Mouse (Mus musculus): ENCODE data around the gene Wdr49.
A peak's percentile ranks its signal among the peaks of the same experiment; 100 is the strongest.
"Not testable (repeated sequence)": the region's sequence is repeated elsewhere in the genome, so short reads cannot be mapped to it uniquely, and the experiment has no call there.

Wdr49 gene

DNA sequence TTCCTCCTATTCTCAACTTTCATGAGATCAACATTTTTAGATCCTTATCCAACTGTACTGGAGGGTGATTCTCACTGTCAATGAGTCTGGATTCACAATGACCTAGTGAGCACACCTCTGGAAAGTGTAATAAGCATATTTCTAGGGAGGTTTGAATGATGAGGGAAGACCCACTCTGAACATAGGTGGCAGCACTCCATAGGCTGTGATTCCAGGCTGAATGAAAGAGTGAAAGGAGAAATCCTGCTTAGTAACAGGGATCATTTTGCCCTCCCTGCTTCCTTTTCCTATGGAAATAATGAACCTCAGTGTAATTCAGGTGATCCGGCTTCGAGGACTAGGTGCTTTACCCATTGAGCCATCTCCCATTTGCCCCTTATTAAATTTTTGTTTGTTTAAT, 180.9 kb downstream of the Wdr49 start:
- ATAC-seq (ENCODE audit: low TSS enrichment) = no peak

DNA sequence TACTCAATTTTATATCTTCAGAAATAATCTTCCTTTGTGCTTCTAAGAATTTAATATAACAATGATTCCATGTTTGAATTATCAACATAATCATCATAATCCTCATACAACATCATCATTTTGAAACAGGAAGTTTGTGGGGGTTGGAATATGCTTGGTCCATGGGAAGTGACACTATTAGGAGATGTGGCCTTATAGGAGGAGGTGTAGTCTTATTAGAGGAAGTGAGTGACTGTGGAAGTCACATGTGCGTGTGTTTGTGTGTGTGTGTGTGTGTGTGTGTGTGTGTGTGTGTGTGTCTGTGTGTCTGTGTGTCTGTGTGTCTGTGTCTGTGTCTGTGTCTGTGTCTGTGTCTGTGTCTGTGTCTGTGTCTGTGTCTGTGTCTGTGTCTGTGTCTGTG, 182.5 kb downstream of the Wdr49 start:
- not testable (repeated sequence) for ATAC-seq (ENCODE audit: low TSS enrichment)

DNA sequence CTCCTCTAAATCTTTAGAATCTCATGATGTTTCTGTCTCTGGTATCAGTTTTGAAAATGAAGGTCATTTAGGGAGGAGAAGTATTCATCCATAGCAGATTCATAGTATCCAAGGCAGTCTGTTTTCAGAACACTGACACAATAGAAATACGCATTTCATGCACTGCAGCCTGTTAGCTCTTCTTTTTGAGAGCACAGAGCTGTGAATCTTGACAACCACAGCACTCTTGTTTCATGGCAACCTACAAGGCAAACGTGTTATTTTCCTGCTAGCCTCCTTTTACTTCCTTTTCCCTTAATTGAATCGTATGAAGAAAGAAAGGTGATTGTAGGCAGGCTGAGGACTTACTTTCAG, 184.2 kb downstream of the Wdr49 start:
- no peak; the same call in 1 of the 2 replicates for ATAC-seq (ENCODE audit: low TSS enrichment)

DNA sequence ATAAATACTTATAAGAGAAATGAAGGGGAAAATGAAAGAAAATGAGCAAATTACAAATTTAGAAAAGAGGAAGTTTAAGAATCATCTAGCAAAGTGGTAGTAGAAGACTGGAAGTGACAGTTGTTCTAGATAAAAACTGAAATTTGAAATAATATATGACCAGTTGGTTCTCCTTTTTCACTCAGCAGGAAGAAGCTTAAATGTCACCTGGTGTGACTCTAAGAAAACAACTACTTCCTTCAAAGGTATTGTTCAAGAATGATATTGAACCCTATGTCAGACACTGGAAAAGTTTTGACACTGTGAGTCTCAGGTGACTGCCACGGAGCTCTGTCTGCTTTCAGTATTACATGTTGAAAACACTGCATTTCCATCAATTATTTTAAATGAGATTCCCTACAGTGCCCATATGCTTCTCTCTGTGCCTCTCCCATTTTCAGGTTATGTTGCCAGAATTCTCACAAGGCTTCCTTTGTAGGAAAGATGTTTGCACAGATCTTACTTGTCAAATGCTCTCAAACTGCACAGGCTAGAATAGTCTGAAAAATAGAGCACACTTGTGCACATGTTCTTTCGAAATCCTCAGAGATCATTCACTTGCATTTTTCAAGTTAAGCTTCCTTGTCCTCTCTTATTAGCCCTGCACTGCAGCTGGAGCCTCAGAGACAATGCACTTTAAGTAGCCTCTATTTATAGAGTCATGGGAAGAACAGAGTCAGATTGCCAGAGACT, 184.8 kb downstream of the Wdr49 start:
- peak; percentile 89 for ATAC-seq (ENCODE audit: low TSS enrichment)

DNA sequence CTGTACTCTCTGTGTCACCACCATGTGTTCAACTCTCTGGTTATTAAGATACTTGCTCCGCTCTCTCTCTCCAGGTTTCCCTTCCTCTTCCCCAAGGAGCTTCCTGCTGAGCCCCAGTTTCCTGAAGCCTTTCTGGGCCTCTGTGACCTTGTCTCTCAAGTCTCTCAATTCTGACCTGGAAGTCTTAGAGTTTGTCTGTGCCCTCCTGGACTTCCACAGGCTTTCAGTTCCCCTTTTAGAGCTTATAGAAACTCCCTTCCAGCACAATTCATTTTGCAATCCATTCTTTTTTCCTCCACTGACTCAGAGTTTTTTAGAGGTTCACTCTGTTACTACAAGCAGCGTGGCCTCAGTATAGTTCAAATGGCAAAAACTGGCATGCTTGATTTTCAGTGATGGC, 188.7 kb downstream of the Wdr49 start:
- ATAC-seq (ENCODE audit: low TSS enrichment) = no peak

DNA sequence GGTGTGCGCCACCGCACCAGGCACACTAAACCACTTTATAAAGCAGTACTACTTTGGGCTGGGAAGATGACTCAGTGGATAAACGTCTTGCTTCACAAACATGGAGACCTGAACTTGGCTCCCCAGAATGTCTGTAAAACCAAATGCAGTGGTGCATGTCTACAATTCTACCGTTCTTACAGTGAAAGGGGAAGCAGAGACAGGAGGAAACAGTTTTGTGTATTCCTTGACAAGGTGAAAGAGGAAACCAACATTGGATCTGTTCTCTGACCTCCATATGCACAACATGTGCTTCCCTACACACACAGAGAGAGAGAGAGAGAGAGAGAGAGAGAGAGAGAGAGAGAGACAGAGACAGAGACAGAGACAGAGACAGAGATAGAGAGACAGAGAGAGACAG, 204.5 kb downstream of the Wdr49 start:
- ATAC-seq (ENCODE audit: low TSS enrichment) = no peak

DNA sequence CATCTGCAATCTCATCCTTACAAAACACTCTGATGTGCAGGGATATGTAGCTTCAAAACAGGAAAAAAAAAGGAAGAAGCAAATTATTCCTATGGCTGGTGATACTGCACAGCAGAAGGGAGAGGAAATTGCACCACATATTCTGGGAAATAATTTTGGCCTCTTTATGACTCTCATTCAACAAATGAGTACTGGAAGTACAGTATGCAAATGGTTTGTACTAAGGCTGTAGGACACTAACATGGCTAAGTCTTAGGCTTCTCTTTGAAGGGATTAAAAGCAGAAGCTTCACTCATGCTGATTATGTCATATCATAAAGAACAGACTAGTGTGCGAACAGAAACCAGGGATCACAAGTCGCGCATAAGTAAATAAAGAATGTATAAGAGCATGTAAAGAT, 205.4 kb downstream of the Wdr49 start:
- ATAC-seq (ENCODE audit: low TSS enrichment) = no peak

DNA sequence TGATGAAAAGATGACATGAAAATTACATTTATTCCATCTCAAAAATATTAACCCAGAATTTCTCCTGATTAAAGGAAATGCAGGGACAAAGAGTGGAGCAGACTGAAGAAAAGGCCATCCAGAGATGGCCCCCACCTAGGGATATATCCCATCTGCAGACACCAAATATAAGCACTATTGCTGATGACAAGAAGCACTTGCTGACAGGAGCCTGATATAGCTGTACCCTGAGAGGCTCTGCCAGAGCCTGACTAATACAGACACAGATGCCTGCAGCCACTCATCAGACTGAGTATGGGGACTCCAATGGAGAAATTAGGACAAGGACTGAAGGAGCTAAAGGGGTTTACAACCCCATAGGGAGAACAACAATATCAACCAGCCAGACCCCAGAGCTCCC, 206.8 kb downstream of the Wdr49 start:
- ATAC-seq (ENCODE audit: low TSS enrichment) = no peak

DNA sequence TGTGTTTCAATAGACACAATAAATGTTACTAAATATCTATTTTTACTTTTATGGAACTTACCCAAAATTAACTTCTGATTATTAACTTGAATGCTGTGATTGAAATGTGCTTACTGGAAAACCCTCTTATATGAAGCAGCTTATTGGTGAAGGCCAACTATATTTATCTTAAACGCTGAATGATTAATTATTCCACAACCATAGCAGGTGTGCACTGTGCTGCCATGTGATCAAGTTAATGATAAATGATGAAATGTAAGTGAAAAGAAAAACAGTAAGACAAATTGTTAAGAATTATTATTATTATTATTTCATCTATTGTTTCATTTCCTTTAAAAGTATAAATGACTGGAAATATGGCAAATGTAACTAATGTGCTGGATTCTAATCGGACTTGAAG, 212.0 kb downstream of the Wdr49 start, which contains the start of gene Serpini2:
TSS of gene Serpini2 (minus strand) at position 101 of the 400 bp plus-strand sequence.
- no peak for ATAC-seq (ENCODE audit: low TSS enrichment)

DNA sequence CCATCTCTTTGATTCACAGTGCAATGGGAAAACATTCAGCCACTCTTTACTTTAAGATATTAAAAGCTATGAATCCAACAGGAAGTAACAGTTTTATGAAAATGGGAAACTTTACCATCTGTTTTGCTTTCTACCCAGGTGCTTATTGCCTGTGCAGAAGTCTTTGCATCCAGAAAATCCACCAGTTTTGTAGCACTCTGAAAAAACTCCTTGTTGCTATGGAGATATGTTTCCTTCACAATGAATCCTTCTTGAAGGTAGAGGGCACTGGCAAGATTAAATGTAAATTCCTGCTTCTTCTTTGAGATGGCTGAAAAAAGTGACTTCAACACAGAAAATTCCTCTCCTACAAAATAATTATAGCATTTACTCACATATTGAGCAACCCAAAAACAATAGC, 222.6 kb downstream of the Wdr49 start:
- peak; percentile 90 for ATAC-seq (ENCODE audit: low TSS enrichment)
